Mouse (Mus musculus): ENCODE results near the gene Maats1.

DNA sequence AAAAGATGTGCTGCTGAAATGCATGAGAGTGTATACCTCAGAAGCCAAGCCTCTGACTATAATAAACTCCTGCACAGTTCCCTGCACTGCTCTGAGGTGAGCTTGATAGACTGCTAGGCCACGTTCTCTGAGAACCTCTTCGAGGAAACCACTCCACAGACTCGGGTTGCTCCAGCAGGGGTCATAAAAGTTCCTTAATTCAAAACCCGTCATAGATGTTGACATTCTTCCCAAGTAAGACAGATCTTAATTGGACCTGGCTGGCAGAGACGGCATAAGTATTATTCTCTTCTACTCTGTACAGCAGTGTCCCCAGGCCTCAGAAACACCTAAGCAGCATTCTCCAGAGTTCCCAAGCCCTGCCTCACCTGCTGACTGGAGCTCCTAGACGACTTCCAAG is 9.0 kb upstream of the Maats1 start:
- no peak for TF ChIP-seq CTCF (IDR thresholded peaks at IDR 0.05; ENCODE audit: extremely low read depth, insufficient read depth, low read length)
- no peak for TF ChIP-seq POLR2A (IDR thresholded peaks at IDR 0.05; ENCODE audit: extremely low read depth, insufficient read depth, low read length)
